Mouse (Mus musculus): ENCODE measurements around the gene Ptges2. TPM values are rescaled to one million over a fixed set of nuclear protein-coding genes. Genes with fewer than 3 reads are reported as not detected.

The Ptges2 gene
- 9.4 and 11.0 TPM in 2 replicates for polyA plus RNA-seq (2015; fragmentation: Nextera tagmentation; extraction: Ambion mirVana)

- Histone ChIP-seq H3K4me2 (ENCODE audit: low read depth, low read length) (peak within 1 kb of the TSS; percentile 94), H3K27ac (ENCODE audit: low read length) (peak within 1 kb of the TSS; percentile 80), H3K4me3 (ENCODE audit: low read depth, low read length) (peak within 1 kb of the TSS; percentile 89), H3K4me1 (ENCODE audit: control insufficient read depth, low read depth, low read length) (peaks cover 22% of the 10 kb centered on the region), H3K27me3 (ENCODE audit: control insufficient read depth, insufficient read depth, low read depth, low read length) (no peaks in the 10 kb centered on the region), H3K36me3 (ENCODE audit: control insufficient read depth, insufficient read depth) (no peaks in the 10 kb centered on the region), H3K9me3 (replicated peaks; ENCODE audit: control insufficient read depth, low read length) (no peaks in the 10 kb centered on the region), H3K9ac (ENCODE audit: low read depth, low read length) (peak within 1 kb of the TSS; percentile 83)
- ATAC-seq (ENCODE audit: low read depth), result peak; percentile 88
- under 1% methylated on average over 31 of the region's 31 CpGs for WGBS (ENCODE audit: insufficient replicate concordance)
Measured at GRCm38 (mm10) chr2:32395484-32395945, at the start of gene Ptges2. Ptges2 (plus strand) TSS chr2:32395896.

- no peak for ATAC-seq (ENCODE audit: low read depth)
- Histone ChIP-seq H3K27me3 (ENCODE audit: control insufficient read depth, insufficient read depth, low read depth, low read length) (peaks cover 26% of the 10 kb centered on the region), H3K36me3 (ENCODE audit: control insufficient read depth, insufficient read depth) (no peaks in the 10 kb centered on the region), H3K27ac (ENCODE audit: low read length) (no peak overlapping the region), H3K9ac (ENCODE audit: low read depth, low read length) (no peak overlapping the region), H3K4me1 (ENCODE audit: control insufficient read depth, low read depth, low read length) (no peaks in the 10 kb centered on the region), H3K9me3 (replicated peaks; ENCODE audit: control insufficient read depth, low read length) (no peaks in the 10 kb centered on the region), H3K4me2 (ENCODE audit: low read depth, low read length) (no peak overlapping the region), H3K4me3 (ENCODE audit: low read depth, low read length) (no peak overlapping the region)
- 59% methylated on average over 6 of the region's 6 CpGs for WGBS (ENCODE audit: insufficient replicate concordance)
Measured at GRCm38 (mm10) chr2:32347019-32347418, 48.7 kb upstream of the Ptges2 start.

DNA sequence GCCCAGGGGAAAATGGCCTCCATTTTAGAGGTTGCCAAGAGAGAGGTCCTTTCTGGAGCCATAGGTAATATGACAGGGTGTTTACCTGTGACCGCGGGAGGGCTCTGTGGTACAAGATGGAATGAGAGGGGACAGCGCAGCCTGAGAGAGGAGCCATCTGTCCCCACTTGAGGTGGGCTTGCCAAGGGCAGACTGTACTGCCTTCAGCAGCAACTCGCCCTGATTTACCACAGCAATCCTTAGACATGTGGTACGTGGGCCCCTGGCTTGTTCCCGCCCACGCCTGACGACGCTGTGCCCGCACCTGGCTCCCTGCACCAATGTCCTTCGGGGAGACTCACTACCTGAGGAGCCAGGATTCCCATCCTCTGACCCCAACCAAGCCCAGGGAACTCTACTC, 47.4 kb upstream of the Ptges2 start:
- no peaks in the 10 kb centered on the region for H3K9me3 ChIP-seq (replicated peaks; ENCODE audit: control insufficient read depth, low read length)
- no peak overlapping the region for H3K4me2 ChIP-seq (ENCODE audit: low read depth, low read length)
- H3K27ac ChIP-seq (ENCODE audit: low read length), result no peak overlapping the region
- 69% methylated on average over 11 of the region's 11 CpGs for WGBS (ENCODE audit: insufficient replicate concordance)
- H3K27me3 ChIP-seq (ENCODE audit: control insufficient read depth, insufficient read depth, low read depth, low read length), result peaks cover 38% of the 10 kb centered on the region
- no peak overlapping the region for H3K9ac ChIP-seq (ENCODE audit: low read depth, low read length)
- H3K4me1 ChIP-seq (ENCODE audit: control insufficient read depth, low read depth, low read length), result peaks cover 8% of the 10 kb centered on the region; the same call in 1 of the 2 replicates
- H3K36me3 ChIP-seq (ENCODE audit: control insufficient read depth, insufficient read depth), result no peaks in the 10 kb centered on the region
- no peak overlapping the region for H3K4me3 ChIP-seq (ENCODE audit: low read depth, low read length)
- no peak for ATAC-seq (ENCODE audit: low read depth)

DNA sequence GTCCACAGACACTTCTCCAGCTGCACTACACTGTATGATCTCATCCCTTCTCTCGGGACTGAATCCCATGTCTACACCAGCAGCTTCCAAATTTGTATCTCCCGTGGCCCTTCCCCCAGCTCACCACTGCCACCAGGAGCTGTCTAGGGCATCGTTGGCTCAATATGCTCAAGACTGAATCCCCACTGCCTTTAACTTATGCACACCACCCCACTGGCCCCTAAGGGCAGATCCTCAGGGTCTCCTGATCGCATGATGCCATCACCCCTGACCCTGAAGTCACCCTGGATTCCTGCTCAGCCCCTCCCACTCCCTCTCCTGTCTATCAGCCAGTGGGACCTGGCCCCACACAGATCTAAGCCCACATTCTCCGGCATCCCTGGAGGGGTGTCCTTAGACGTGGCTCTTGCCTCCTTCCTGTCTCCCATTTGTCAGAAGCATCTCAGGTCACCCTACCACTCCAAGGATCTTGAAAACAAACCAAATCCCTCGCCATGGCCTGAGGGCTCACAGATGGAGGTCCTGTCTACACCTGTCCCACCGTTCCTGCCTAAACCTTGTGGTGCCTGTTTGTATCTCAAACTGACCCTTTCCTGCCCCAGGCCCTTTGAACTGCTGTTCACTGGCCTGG, 46.0 kb upstream of the Ptges2 start:
- H3K4me3 ChIP-seq (ENCODE audit: low read depth, low read length), result no peak overlapping the region
- ATAC-seq (ENCODE audit: low read depth), result no peak
- no peak overlapping the region for H3K27ac ChIP-seq (ENCODE audit: low read length)
- no peak overlapping the region for H3K4me2 ChIP-seq (ENCODE audit: low read depth, low read length)
- H3K4me1 ChIP-seq (ENCODE audit: control insufficient read depth, low read depth, low read length), result peaks cover 16% of the 10 kb centered on the region; the same call in 1 of the 2 replicates
- 49% methylated on average over 8 of the region's 8 CpGs for WGBS (ENCODE audit: insufficient replicate concordance)
- H3K27me3 ChIP-seq (ENCODE audit: control insufficient read depth, insufficient read depth, low read depth, low read length), result peaks cover 38% of the 10 kb centered on the region
- H3K36me3 ChIP-seq (ENCODE audit: control insufficient read depth, insufficient read depth), result no peaks in the 10 kb centered on the region
- no peak overlapping the region for H3K9ac ChIP-seq (ENCODE audit: low read depth, low read length)
- no peaks in the 10 kb centered on the region for H3K9me3 ChIP-seq (replicated peaks; ENCODE audit: control insufficient read depth, low read length)

GRCm38 (mm10) chr2:32350471-32351051, 45.1 kb upstream of the Ptges2 start:
- ATAC-seq (ENCODE audit: low read depth), result no peak
- H3K27me3 ChIP-seq (ENCODE audit: control insufficient read depth, insufficient read depth, low read depth, low read length), result peaks cover 38% of the 10 kb centered on the region

GRCm38 (mm10) chr2:32351471-32351961, 44.2 kb upstream of the Ptges2 start:
- Histone ChIP-seq H3K27me3 (ENCODE audit: control insufficient read depth, insufficient read depth, low read depth, low read length) (peaks cover 38% of the 10 kb centered on the region), H3K9ac (ENCODE audit: low read depth, low read length) (no peak overlapping the region), H3K4me3 (ENCODE audit: low read depth, low read length) (no peak overlapping the region), H3K9me3 (replicated peaks; ENCODE audit: control insufficient read depth, low read length) (no peaks in the 10 kb centered on the region), H3K36me3 (ENCODE audit: control insufficient read depth, insufficient read depth) (no peaks in the 10 kb centered on the region), H3K4me2 (ENCODE audit: low read depth, low read length) (no peak overlapping the region), H3K4me1 (ENCODE audit: control insufficient read depth, low read depth, low read length) (peaks cover 16% of the 10 kb centered on the region), H3K27ac (ENCODE audit: low read length) (no peak overlapping the region)
- WGBS (ENCODE audit: insufficient replicate concordance), result 36% methylated on average over 9 of the region's 9 CpGs
- no peak for ATAC-seq (ENCODE audit: low read depth)

More at GRCm38 (mm10) chr2:32350471-32351051, 45.1 kb upstream of the Ptges2 start:
- Histone ChIP-seq H3K4me1 (ENCODE audit: control insufficient read depth, low read depth, low read length) (peaks cover 16% of the 10 kb centered on the region; the same call in 1 of the 2 replicates), H3K4me3 (ENCODE audit: low read depth, low read length) (no peak overlapping the region), H3K9me3 (replicated peaks; ENCODE audit: control insufficient read depth, low read length) (no peaks in the 10 kb centered on the region), H3K4me2 (ENCODE audit: low read depth, low read length) (no peak overlapping the region), H3K36me3 (ENCODE audit: control insufficient read depth, insufficient read depth) (no peaks in the 10 kb centered on the region), H3K27ac (ENCODE audit: low read length) (no peak overlapping the region), H3K9ac (ENCODE audit: low read depth, low read length) (no peak overlapping the region)
- WGBS (ENCODE audit: insufficient replicate concordance), result 39% methylated on average over 13 of the region's 13 CpGs

GRCm38 (mm10) chr2:32352151-32353006, 43.3 kb upstream of the Ptges2 start, which contains the start of gene Ciz1:
Ciz1 (plus strand) TSS chr2:32352327.
- Histone ChIP-seq H3K4me1 (ENCODE audit: control insufficient read depth, low read depth, low read length) (peaks cover 16% of the 10 kb centered on the region), H3K36me3 (ENCODE audit: control insufficient read depth, insufficient read depth) (no peaks in the 10 kb centered on the region), H3K27me3 (ENCODE audit: control insufficient read depth, insufficient read depth, low read depth, low read length) (peaks cover 38% of the 10 kb centered on the region), H3K9me3 (replicated peaks; ENCODE audit: control insufficient read depth, low read length) (no peaks in the 10 kb centered on the region), H3K4me3 (ENCODE audit: low read depth, low read length) (peak within 1 kb of the TSS; percentile 58), H3K27ac (ENCODE audit: low read length) (no peak within 1 kb of the TSS), H3K9ac (ENCODE audit: low read depth, low read length) (peak within 1 kb of the TSS; percentile 45; the same call in 1 of the 2 replicates), H3K4me2 (ENCODE audit: low read depth, low read length) (peak within 1 kb of the TSS; percentile 93)
- ATAC-seq (ENCODE audit: low read depth), result peak; percentile 20; the same call in 1 of the 2 replicates
- 1% methylated on average over 47 of the region's 52 CpGs for whole genome bisulfite sequencing (ENCODE audit: insufficient replicate concordance)

- Histone ChIP-seq H3K27ac (ENCODE audit: low read length) (no peak within 1 kb of the TSS), H3K27me3 (ENCODE audit: control insufficient read depth, insufficient read depth, low read depth, low read length) (peaks cover 38% of the 10 kb centered on the region), H3K36me3 (ENCODE audit: control insufficient read depth, insufficient read depth) (no peaks in the 10 kb centered on the region), H3K4me3 (ENCODE audit: low read depth, low read length) (peak within 1 kb of the TSS; percentile 58), H3K4me2 (ENCODE audit: low read depth, low read length) (peak within 1 kb of the TSS; percentile 93), H3K9me3 (replicated peaks; ENCODE audit: control insufficient read depth, low read length) (no peaks in the 10 kb centered on the region), H3K4me1 (ENCODE audit: control insufficient read depth, low read depth, low read length) (peaks cover 16% of the 10 kb centered on the region), H3K9ac (ENCODE audit: low read depth, low read length) (peak within 1 kb of the TSS; percentile 45; the same call in 1 of the 2 replicates)
- ATAC-seq (ENCODE audit: low read depth), result peak; percentile 67
- under 1% methylated on average over 63 of the region's 63 CpGs for WGBS (ENCODE audit: insufficient replicate concordance)
Measured at GRCm38 (mm10) chr2:32353007-32353542, 42.6 kb upstream of the Ptges2 start, which contains the start of gene Dnm1. Dnm1 (minus strand) TSS chr2:32353338.

Data from liver, embryonic 16.5 days (tissue).